Mouse (Mus musculus) urinary bladder, adult 2 months (tissue): ENCODE measurements around the gene Cacnb4. TPM values are rescaled to one million over a fixed set of nuclear protein-coding genes. Genes with fewer than 3 reads are reported as not detected.

ENCODE experiments used
- DNase-seq: peaks from one replicate; pipeline ENCODE4 v3.0.0; 2022; ENCODE audit warnings: low spot score
- polyA plus RNA-seq: library from polyadenylated mRNA; depleted of rRNA; stranded (reverse); fragments of >200 nt; gene quantifications from 2 replicates; pipeline ENCODE4 v1.2.3, GENCODE M21; 2012

Gene Cacnb4
- polyA plus RNA-seq, 1 experiment, result 0.74 TPM

- no peak for DNase-seq
Observed at GRCm38 (mm10) chr2:52471545-52472291, 204.9 kb downstream of the Cacnb4 start.

- DNase-seq, result no peak
Observed at GRCm38 (mm10) chr2:52470044-52470560, 206.5 kb downstream of the Cacnb4 start.

GRCm38 (mm10) chr2:52467629-52468028 is 209.0 kb downstream of the Cacnb4 start:
- DNase-seq, result no peak

GRCm38 (mm10) chr2:52461206-52461967 is 215.2 kb downstream of the Cacnb4 start:
- no peak for DNase-seq

- no peak for DNase-seq
Observed at GRCm38 (mm10) chr2:52455606-52456479, 220.8 kb downstream of the Cacnb4 start.

GRCm38 (mm10) chr2:52449818-52450217 is 226.8 kb downstream of the Cacnb4 start:
- no peak for DNase-seq

GRCm38 (mm10) chr2:52448916-52449315 is 227.7 kb downstream of the Cacnb4 start:
- no peak for DNase-seq

- DNase-seq, result no peak
Observed at GRCm38 (mm10) chr2:52446648-52447047, 230.0 kb downstream of the Cacnb4 start.

GRCm38 (mm10) chr2:52442125-52442524 is 234.5 kb downstream of the Cacnb4 start:
- no peak for DNase-seq

GRCm38 (mm10) chr2:52440420-52441015 is 236.1 kb downstream of the Cacnb4 start:
- no peak for DNase-seq

GRCm38 (mm10) chr2:52438437-52438836 is 238.2 kb downstream of the Cacnb4 start:
- DNase-seq, result no peak

- DNase-seq, result no peak
Observed at GRCm38 (mm10) chr2:52438013-52438412, 238.6 kb downstream of the Cacnb4 start.

- no peak for DNase-seq
Observed at GRCm38 (mm10) chr2:52435919-52436632, 240.6 kb downstream of the Cacnb4 start.

GRCm38 (mm10) chr2:52433365-52433764 is 243.3 kb downstream of the Cacnb4 start:
- DNase-seq, result no peak

- no peak for DNase-seq
Observed at GRCm38 (mm10) chr2:52427383-52427782, 249.2 kb downstream of the Cacnb4 start.

GRCm38 (mm10) chr2:52426041-52426440 is 250.6 kb downstream of the Cacnb4 start:
- DNase-seq, result no peak

GRCm38 (mm10) chr2:52425523-52425795 is 251.2 kb downstream of the Cacnb4 start:
- no peak for DNase-seq

GRCm38 (mm10) chr2:52424747-52425522 is 251.7 kb downstream of the Cacnb4 start, which contains the start of gene Arl5a:
Arl5a (minus strand) TSS chr2:52424901.
- DNase-seq, result peak; percentile 99

- no peak for DNase-seq
Observed at GRCm38 (mm10) chr2:52424248-52424728, 252.3 kb downstream of the Cacnb4 start.
